Mouse (Mus musculus) midbrain, embryonic 10.5 days (tissue): ENCODE results near the gene Ramac. TPM values are rescaled to one million over a fixed set of nuclear protein-coding genes. Genes with fewer than 3 reads are reported as not detected.

ENCODE experiments used
- DNase-seq: peaks from one replicate; pipeline ENCODE4 v3.0.0-alpha.2; 2017; ENCODE audit warnings: low spot score
- H3K27ac ChIP-seq: fragments of 300-500 bp; sonication (generic); replicated peaks from 2 replicates; pipeline ENCODE4 v1.5.1; 2016; ENCODE audit warnings: mild to moderate bottlenecking
- H3K27me3 ChIP-seq: fragments of 300-500 bp; sonication (generic); 2 replicates; pipeline ENCODE4 v1.6.1; 2016; ENCODE audit warnings: low read depth, mild to moderate bottlenecking; ENCODE audit not compliant: poor library complexity, severe bottlenecking
- H3K36me3 ChIP-seq: fragments of 300-500 bp; sonication (generic); 2 replicates; pipeline ENCODE4 v1.6.1; 2016; ENCODE audit warnings: mild to moderate bottlenecking, moderate library complexity
- H3K4me1 ChIP-seq: fragments of 300-500 bp; sonication (generic); 2 replicates; pipeline ENCODE4 v1.6.1; 2016
- H3K4me3 ChIP-seq: fragments of 300-500 bp; sonication (generic); 2 replicates; pipeline ENCODE4 v1.5.1; 2016; ENCODE audit warnings: mild to moderate bottlenecking, moderate library complexity
- H3K9me3 ChIP-seq: fragments of 300-500 bp; sonication (generic); replicated peaks from 2 replicates; pipeline ENCODE4 v1.6.1; 2016; ENCODE audit warnings: mild to moderate bottlenecking
- WGBS: fragments of 180-500 bp; shearing (Covaris S2); methylation state at CpG from one replicate; pipeline ENCODE4 v1.1.7; 2016; 5-methylcytosine and 5-hydroxymethylcytosine counted together
- polyA plus RNA-seq: library from polyadenylated mRNA; unstranded; fragments of >200 nt; fragmentation: Nextera tagmentation; extraction: Ambion mirVana; gene quantifications from 2 replicates; pipeline ENCODE4 v1.2.1, GENCODE M21; 2016

Gene Ramac
- polyA plus RNA-seq, 1 experiment from 2014 or later: 131 TPM

DNA sequence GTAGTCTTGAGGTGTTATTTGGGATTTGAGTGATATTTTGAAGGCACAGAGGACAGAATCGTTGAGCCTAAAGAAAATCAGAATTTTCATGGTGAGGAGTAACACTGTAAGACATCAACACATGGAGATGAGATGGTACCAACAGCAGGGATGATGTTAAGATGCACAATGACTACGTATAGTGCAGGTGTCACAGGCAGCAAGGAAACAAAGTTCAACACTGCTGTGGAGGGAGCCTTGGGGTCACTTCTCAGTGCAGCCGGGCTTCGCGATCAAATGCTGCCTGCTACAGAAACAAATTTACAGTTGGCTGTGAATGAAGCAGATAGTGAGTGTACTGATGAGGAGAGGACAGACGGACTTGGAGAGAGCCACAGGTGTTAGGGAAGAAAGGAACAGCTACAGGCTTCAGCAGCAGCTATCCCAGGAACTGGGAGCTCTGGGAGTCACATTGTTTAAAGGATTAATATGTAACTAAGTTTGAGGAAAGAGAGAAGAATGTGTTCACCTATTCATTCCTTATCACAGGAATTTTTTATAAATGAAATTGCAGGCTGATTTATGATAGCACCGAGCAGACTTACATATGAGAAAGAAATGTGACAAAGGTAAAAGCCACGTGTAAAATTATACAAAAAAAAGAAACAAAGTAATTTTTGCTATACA, 23.9 kb upstream of the Ramac start:
- WGBS: 86% methylated on average over 8 of the region's 8 CpGs

GRCm38 (mm10) chr7:81740010-81740409, 22.7 kb upstream of the Ramac start:
- H3K4me3 ChIP-seq: no peak overlapping the region
- no peak for DNase-seq
- WGBS: 89% methylated on average over 7 of the region's 7 CpGs
- no peaks in the 10 kb centered on the region for H3K4me1 ChIP-seq
- H3K36me3 ChIP-seq: no peaks in the 10 kb centered on the region
- no peaks in the 10 kb centered on the region for H3K9me3 ChIP-seq
- H3K27ac ChIP-seq: no peak overlapping the region
- H3K27me3 ChIP-seq: no peaks in the 10 kb centered on the region

More for the DNA sequence above, 23.9 kb upstream of the Ramac start:
- Histone ChIP-seq H3K4me3 (no peak overlapping the region), H3K36me3 (no peaks in the 10 kb centered on the region), H3K9me3 (no peaks in the 10 kb centered on the region), H3K27me3 (no peaks in the 10 kb centered on the region), H3K27ac (no peak overlapping the region), H3K4me1 (no peaks in the 10 kb centered on the region)
- no peak for DNase-seq

GRCm38 (mm10) chr7:81744145-81744544, 18.6 kb upstream of the Ramac start:
- H3K27ac ChIP-seq: no peak overlapping the region
- H3K4me1 ChIP-seq: no peaks in the 10 kb centered on the region
- DNase-seq: no peak
- 79% methylated on average over 4 of the region's 4 CpGs for WGBS
- H3K4me3 ChIP-seq: no peak overlapping the region
- no peaks in the 10 kb centered on the region for H3K9me3 ChIP-seq
- H3K36me3 ChIP-seq: no peaks in the 10 kb centered on the region
- H3K27me3 ChIP-seq: no peaks in the 10 kb centered on the region

DNA sequence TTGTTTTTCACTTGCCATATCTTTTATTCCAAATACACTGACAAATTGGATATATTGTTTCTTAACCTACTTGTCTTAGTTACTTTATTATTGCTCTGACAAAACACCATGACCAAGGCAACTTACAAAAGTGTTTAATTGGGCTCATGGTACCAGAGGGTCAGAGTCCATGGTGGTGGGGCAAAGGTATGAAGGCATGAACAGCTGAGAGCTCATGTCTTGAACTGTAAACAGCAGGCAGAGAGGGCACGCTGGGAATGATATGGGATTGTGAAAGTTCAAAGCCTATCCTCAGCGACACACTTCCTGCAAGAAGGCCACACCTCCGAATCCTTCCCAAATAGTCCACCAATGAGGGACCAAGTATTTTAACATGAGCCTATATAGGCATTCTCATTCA, 14.8 kb upstream of the Ramac start:
- no peak overlapping the region for H3K27ac ChIP-seq
- H3K27me3 ChIP-seq: no peaks in the 10 kb centered on the region
- H3K4me3 ChIP-seq: no peak overlapping the region
- no peaks in the 10 kb centered on the region for H3K9me3 ChIP-seq
- DNase-seq: no peak
- H3K36me3 ChIP-seq: no peaks in the 10 kb centered on the region
- WGBS: 87% methylated on average over 3 of the region's 3 CpGs
- no peaks in the 10 kb centered on the region for H3K4me1 ChIP-seq

DNA sequence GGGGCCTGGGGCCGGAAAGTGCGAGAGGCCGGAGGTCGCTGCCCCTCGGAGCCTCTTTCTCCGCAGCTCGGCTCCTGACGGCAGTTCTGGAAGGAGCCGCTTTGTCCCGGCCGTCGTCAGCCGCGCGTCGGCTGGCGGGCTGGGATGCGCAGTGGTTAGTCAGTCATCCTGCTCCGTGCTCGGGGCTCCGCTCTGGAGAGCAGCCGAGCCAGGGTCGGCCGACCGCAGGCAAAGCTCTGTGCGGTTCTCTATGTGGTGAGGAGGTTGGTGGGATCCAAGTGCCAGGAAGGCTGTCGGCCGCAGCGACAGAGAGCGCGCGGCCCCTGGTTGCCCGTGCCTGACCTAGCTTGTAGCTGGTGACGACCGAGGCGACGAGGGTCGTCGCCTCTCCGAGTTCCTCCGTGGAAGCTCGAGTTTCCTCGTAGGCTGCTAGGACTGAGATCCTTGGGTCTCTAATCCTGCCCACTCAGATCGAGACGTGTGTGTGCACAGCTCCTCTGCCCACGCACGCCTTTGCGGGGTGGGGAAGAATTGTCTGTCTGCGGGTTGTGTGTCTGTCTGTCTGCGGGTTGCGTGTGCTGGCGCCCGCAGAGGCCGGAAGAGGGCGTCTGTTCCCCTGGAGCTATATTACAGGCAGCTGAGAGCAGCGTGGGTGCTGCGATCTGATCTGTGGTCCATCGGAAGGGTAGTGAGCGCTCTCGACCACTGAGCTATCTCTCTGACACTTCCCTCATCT, 553 bp downstream of the Ramac start:
- 3% methylated on average over 60 of the region's 60 CpGs for WGBS
- no peaks in the 10 kb centered on the region for H3K27me3 ChIP-seq
- no peak for DNase-seq
- H3K4me1 ChIP-seq: peaks cover 19% of the 10 kb centered on the region
- H3K27ac ChIP-seq: peak overlapping the region; percentile 88
- H3K36me3 ChIP-seq: 0 out of 2 replicates have a peak, but pooled peaks cover 3% of the 10 kb centered on the region
- H3K4me3 ChIP-seq: peak overlapping the region; percentile 93
- no peaks in the 10 kb centered on the region for H3K9me3 ChIP-seq

GRCm38 (mm10) chr7:81772786-81773539, 10.2 kb downstream of the Ramac start:
- H3K36me3 ChIP-seq: peaks cover 27% of the 10 kb centered on the region
- no peaks in the 10 kb centered on the region; the same call in 1 of the 2 replicates for H3K9me3 ChIP-seq
- 89% methylated on average over 10 of the region's 10 CpGs for WGBS
- H3K4me1 ChIP-seq: no peaks in the 10 kb centered on the region
- no peak overlapping the region for H3K27ac ChIP-seq
- H3K4me3 ChIP-seq: no peak overlapping the region
- DNase-seq: no peak
- H3K27me3 ChIP-seq: no peaks in the 10 kb centered on the region

DNA sequence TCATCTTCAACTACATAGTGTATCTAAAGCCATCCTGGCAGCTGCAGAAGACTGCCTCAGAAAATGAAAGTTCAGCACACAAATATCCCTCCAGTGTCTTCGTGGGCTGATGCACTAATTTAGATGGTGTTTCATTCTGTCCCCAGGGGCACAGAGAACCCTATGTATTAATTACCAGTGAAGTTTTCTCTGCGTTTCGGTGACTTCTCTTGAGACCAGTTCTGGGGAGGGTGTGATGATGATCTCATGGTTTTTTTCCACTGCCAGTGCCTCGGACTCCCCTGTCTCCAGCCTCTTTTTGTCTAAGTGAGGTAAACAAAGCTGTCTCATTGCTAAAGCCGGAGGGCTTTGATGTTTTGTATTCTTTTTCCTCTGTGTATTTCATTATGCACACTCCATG, 12.6 kb downstream of the Ramac start:
- WGBS: 90% methylated on average over 5 of the region's 5 CpGs
- no peaks in the 10 kb centered on the region for H3K27me3 ChIP-seq
- H3K4me3 ChIP-seq: no peak overlapping the region
- DNase-seq: no peak
- peaks cover 3% of the 10 kb centered on the region for H3K9me3 ChIP-seq
- no peak overlapping the region for H3K27ac ChIP-seq
- H3K36me3 ChIP-seq: peaks cover 36% of the 10 kb centered on the region
- no peaks in the 10 kb centered on the region for H3K4me1 ChIP-seq

DNA sequence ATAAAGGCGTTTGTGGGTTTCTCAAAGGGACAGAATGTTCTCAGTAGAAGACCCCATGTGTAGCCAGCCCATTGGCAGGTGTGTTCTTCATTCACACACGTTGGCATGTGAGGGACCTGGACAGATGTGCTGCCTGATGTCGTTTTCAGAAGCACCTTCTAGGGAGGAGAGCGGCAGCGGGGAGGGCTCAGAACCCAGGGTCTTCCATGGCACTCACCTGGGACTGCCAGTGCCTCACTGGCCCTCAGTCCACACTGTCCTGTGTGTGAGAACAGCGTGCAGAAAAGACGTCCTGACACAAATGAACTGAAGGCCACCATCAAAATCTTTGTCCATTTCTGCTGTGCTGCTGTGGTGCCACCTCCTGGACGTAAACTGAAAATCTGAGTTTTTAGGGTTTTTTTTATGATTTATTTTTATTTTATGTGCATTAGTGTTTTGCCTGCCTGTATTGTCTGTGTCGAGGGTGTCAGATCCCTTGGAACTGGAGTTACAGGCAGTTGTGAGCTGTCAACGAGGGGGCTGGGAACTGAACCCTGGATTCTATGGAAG, 15.0 kb downstream of the Ramac start:
- 86% methylated on average over 10 of the region's 10 CpGs for WGBS
- no peak overlapping the region for H3K4me3 ChIP-seq
- DNase-seq: no peak
- H3K27ac ChIP-seq: no peak overlapping the region
- H3K36me3 ChIP-seq: peaks cover 50% of the 10 kb centered on the region
- no peaks in the 10 kb centered on the region for H3K4me1 ChIP-seq
- H3K27me3 ChIP-seq: no peaks in the 10 kb centered on the region
- peaks cover 6% of the 10 kb centered on the region for H3K9me3 ChIP-seq

DNA sequence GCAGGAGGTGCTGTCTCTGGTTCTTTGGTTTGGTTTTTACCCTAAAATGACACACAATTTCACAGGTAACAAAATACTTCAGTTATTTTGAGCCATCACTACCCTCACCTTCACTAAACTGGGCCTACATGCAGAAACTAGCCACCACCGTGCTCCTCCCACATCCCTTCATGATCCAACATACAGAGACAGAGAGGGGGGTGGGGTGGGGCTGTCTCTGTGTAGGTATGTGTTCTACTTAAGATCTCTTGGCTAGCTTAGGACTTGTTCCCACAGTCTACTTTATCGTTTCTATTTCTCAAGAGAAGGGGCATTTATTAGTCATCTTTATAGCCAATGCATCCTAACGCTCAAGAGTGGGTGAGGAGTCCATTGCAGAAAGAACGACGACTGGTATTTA, 25.8 kb downstream of the Ramac start:
- Histone ChIP-seq H3K36me3 (peaks cover 41% of the 10 kb centered on the region), H3K27ac (peak overlapping the region; percentile 94), H3K4me3 (peak overlapping the region; percentile 69), H3K27me3 (no peaks in the 10 kb centered on the region), H3K4me1 (peaks cover 19% of the 10 kb centered on the region), H3K9me3 (no peaks in the 10 kb centered on the region)
- 5% methylated on average over 5 of the region's 5 CpGs for WGBS
- no peak for DNase-seq

GRCm38 (mm10) chr7:81789095-81789757, 26.5 kb downstream of the Ramac start, which contains the start of gene 3110040N11Rik:
Gene 3110040N11Rik (minus strand): TSS chr7:81789478.
- Histone ChIP-seq H3K9me3 (no peaks in the 10 kb centered on the region), H3K27ac (peak within 1 kb of the TSS; percentile 94), H3K4me1 (peaks cover 19% of the 10 kb centered on the region), H3K36me3 (peaks cover 42% of the 10 kb centered on the region), H3K27me3 (no peaks in the 10 kb centered on the region), H3K4me3 (peak within 1 kb of the TSS; percentile 69)
- DNase-seq: peak; percentile 88
- under 1% methylated on average over 38 of the region's 38 CpGs for WGBS

GRCm38 (mm10) chr7:81806067-81806466, 43.3 kb downstream of the Ramac start:
- no peak overlapping the region for H3K27ac ChIP-seq
- WGBS: 86% methylated on average over 5 of the region's 5 CpGs
- DNase-seq: no peak

More at GRCm38 (mm10) chr7:81806067-81806466, 43.3 kb downstream of the Ramac start:
- no peaks in the 10 kb centered on the region for H3K4me1 ChIP-seq
- H3K9me3 ChIP-seq: no peaks in the 10 kb centered on the region
- H3K4me3 ChIP-seq: no peak overlapping the region
- H3K27me3 ChIP-seq: no peaks in the 10 kb centered on the region
- H3K36me3 ChIP-seq: peaks cover 43% of the 10 kb centered on the region
